Mouse (Mus musculus): Measurements from ENCODE around the gene Ccnl2. TPM values are rescaled to one million over a fixed set of nuclear protein-coding genes. Genes with fewer than 3 reads are reported as not detected.

The Ccnl2 gene
- polyA plus RNA-seq, 2 experiments = 51.2 to 65.8 TPM

- H3K4me2 ChIP-seq (ENCODE audit: low read depth) = peak overlapping the region; percentile 85
- H3K36me3 ChIP-seq (replicated peaks; ENCODE audit: control insufficient read depth, insufficient read depth, low read depth) = peaks cover 17% of the 10 kb centered on the region
- peak in 1 of 3 experiments; percentile 19 for DNase-seq (ENCODE audit: low read depth in 3 of 3, low spot score in 3 of 3)
- under 1% methylated on average over 25 of the region's 25 CpGs for WGBS (ENCODE audit: insufficient replicate concordance)
- peak overlapping the region; percentile 68 for H3K27ac ChIP-seq
- peaks cover 6 to 13% of the 10 kb centered on the region in 2 experiments; a peak in 3 of 4 replicates for H3K4me1 ChIP-seq (replicated peaks; ENCODE audit: control insufficient read depth in 2 of 2, insufficient read depth in 2 of 2, low read length in 1 of 2)
- no peaks in the 10 kb centered on the region for H3K27me3 ChIP-seq (ENCODE audit: control insufficient read depth, insufficient read depth, low read length)
- peak overlapping the region; percentile 95 for H3K9ac ChIP-seq (replicated peaks)
- peak overlapping the region; percentile 90 to 95 for H3K4me3 ChIP-seq (ENCODE audit: insufficient read depth in 1 of 2, low read depth in 2 of 2, low read length in 2 of 2)
- no peaks in the 10 kb centered on the region for H3K9me3 ChIP-seq (ENCODE audit: control insufficient read depth, low read length)
- no peak for TF ChIP-seq EP300 (IDR thresholded peaks at IDR 0.05; ENCODE audit: low read depth)
- no peak for TF ChIP-seq CTCF (IDR thresholded peaks at IDR 0.05; ENCODE audit: low read depth)
- ATAC-seq (ENCODE audit: insufficient read depth) = peak; percentile 27
These were observed 19.5 kb downstream of the Ccnl2 start for GRCm38 (mm10) chr4:155831831-155832230.

GRCm38 (mm10) chr4:155832321-155832720, 20.0 kb downstream of the Ccnl2 start:
- Histone ChIP-seq H3K9ac (replicated peaks) (peak overlapping the region; percentile 95), H3K4me1 (replicated peaks; ENCODE audit: control insufficient read depth in 2 of 2, insufficient read depth in 2 of 2, low read length in 1 of 2) (peaks cover 6 to 13% of the 10 kb centered on the region in 2 experiments; a peak in 3 of 4 replicates), H3K36me3 (replicated peaks; ENCODE audit: control insufficient read depth, insufficient read depth, low read depth) (peaks cover 13% of the 10 kb centered on the region), H3K27ac (peak overlapping the region; percentile 68), H3K27me3 (ENCODE audit: control insufficient read depth, insufficient read depth, low read length) (no peaks in the 10 kb centered on the region), H3K9me3 (ENCODE audit: control insufficient read depth, low read length) (no peaks in the 10 kb centered on the region), H3K4me2 (ENCODE audit: low read depth) (peak overlapping the region; percentile 85), H3K4me3 (ENCODE audit: insufficient read depth in 1 of 2, low read depth in 2 of 2, low read length in 2 of 2) (peak overlapping the region; percentile 90 to 95)
- DNase-seq (ENCODE audit: low read depth in 3 of 3, low spot score in 3 of 3) (no peak), ATAC-seq (ENCODE audit: insufficient read depth) (no peak)
- 44% methylated on average over 10 of the region's 10 CpGs for WGBS (ENCODE audit: insufficient replicate concordance)
- TF ChIP-seq EP300 (IDR thresholded peaks at IDR 0.05; ENCODE audit: low read depth) (no peak), CTCF (IDR thresholded peaks at IDR 0.05; ENCODE audit: low read depth) (no peak)

GRCm38 (mm10) chr4:155833234-155833633, 20.9 kb downstream of the Ccnl2 start:
- Histone ChIP-seq H3K27ac (no peak overlapping the region), H3K27me3 (ENCODE audit: control insufficient read depth, insufficient read depth, low read length) (no peaks in the 10 kb centered on the region), H3K4me2 (ENCODE audit: low read depth) (0 out of 2 replicates have a peak overlapping the region, but pooled peaks have one; percentile 85), H3K36me3 (replicated peaks; ENCODE audit: control insufficient read depth, insufficient read depth, low read depth) (peaks cover 5% of the 10 kb centered on the region; the same call in 1 of the 2 replicates), H3K4me3 (ENCODE audit: insufficient read depth in 1 of 2, low read depth in 2 of 2, low read length in 2 of 2) (no peak overlapping the region), H3K9me3 (ENCODE audit: control insufficient read depth, low read length) (no peaks in the 10 kb centered on the region), H3K9ac (replicated peaks) (no peak overlapping the region), H3K4me1 (replicated peaks; ENCODE audit: control insufficient read depth in 2 of 2, insufficient read depth in 2 of 2, low read length in 1 of 2) (peaks cover 6 to 15% of the 10 kb centered on the region in 2 experiments; a peak in 3 of 4 replicates)
- no peak for ATAC-seq (ENCODE audit: insufficient read depth)
- 73% methylated on average over 4 of the region's 4 CpGs for WGBS (ENCODE audit: insufficient replicate concordance)
- no peak for TF ChIP-seq CTCF (IDR thresholded peaks at IDR 0.05; ENCODE audit: low read depth)
- DNase-seq (ENCODE audit: low read depth in 3 of 3, low spot score in 3 of 3) = no peak

- H3K9ac ChIP-seq (replicated peaks) = no peak overlapping the region
- 39% methylated on average over 2 of the region's 2 CpGs for WGBS (ENCODE audit: insufficient replicate concordance)
- H3K4me1 ChIP-seq (replicated peaks; ENCODE audit: control insufficient read depth in 2 of 2, insufficient read depth in 2 of 2, low read length in 1 of 2) = peaks cover 6 to 15% of the 10 kb centered on the region in 2 experiments; a peak in 3 of 4 replicates
- no peaks in the 10 kb centered on the region for H3K9me3 ChIP-seq (ENCODE audit: control insufficient read depth, low read length)
- H3K4me3 ChIP-seq (ENCODE audit: insufficient read depth in 1 of 2, low read depth in 2 of 2, low read length in 2 of 2) = no peak overlapping the region
- H3K4me2 ChIP-seq (ENCODE audit: low read depth) = no peak overlapping the region
- DNase-seq (ENCODE audit: low read depth in 3 of 3, low spot score in 3 of 3) = peak; percentile 53 to 56 (median 55)
- H3K27ac ChIP-seq = no peak overlapping the region
- no peaks in the 10 kb centered on the region for H3K27me3 ChIP-seq (ENCODE audit: control insufficient read depth, insufficient read depth, low read length)
- H3K36me3 ChIP-seq (replicated peaks; ENCODE audit: control insufficient read depth, insufficient read depth, low read depth) = peaks cover 5% of the 10 kb centered on the region; the same call in 1 of the 2 replicates
- no peak for ATAC-seq (ENCODE audit: insufficient read depth)
- TF ChIP-seq EP300 (IDR thresholded peaks at IDR 0.05; ENCODE audit: low read depth) (no peak), CTCF (IDR thresholded peaks at IDR 0.05; ENCODE audit: low read depth) (peak; percentile 89)
These were observed 21.5 kb downstream of the Ccnl2 start for GRCm38 (mm10) chr4:155833836-155834235.

GRCm38 (mm10) chr4:155837404-155838010, 25.2 kb downstream of the Ccnl2 start:
- Histone ChIP-seq H3K27ac (no peak overlapping the region), H3K4me2 (ENCODE audit: low read depth) (no peak overlapping the region), H3K4me3 (ENCODE audit: insufficient read depth in 1 of 2, low read depth in 2 of 2, low read length in 2 of 2) (no peak overlapping the region), H3K4me1 (replicated peaks; ENCODE audit: control insufficient read depth in 2 of 2, insufficient read depth in 2 of 2, low read length in 1 of 2) (peaks cover 6 to 13% of the 10 kb centered on the region in 2 experiments), H3K27me3 (ENCODE audit: control insufficient read depth, insufficient read depth, low read length) (peaks cover 2% of the 10 kb centered on the region), H3K9ac (replicated peaks) (no peak overlapping the region), H3K36me3 (replicated peaks; ENCODE audit: control insufficient read depth, insufficient read depth, low read depth) (peaks cover 5% of the 10 kb centered on the region; the same call in 1 of the 2 replicates), H3K9me3 (ENCODE audit: control insufficient read depth, low read length) (no peaks in the 10 kb centered on the region)
- no peak for ATAC-seq (ENCODE audit: insufficient read depth)
- no peak for DNase-seq (ENCODE audit: low read depth in 3 of 3, low spot score in 3 of 3)
- WGBS (ENCODE audit: insufficient replicate concordance) = 23% methylated on average over 11 of the region's 11 CpGs
- no peak for TF ChIP-seq EP300 (IDR thresholded peaks at IDR 0.05; ENCODE audit: low read depth)
- TF ChIP-seq CTCF (IDR thresholded peaks at IDR 0.05; ENCODE audit: low read depth) = no peak
